Mouse (Mus musculus) neural tube, embryonic 10.5 days (tissue): Measurements from ENCODE around the gene Vmn2r68.

ENCODE experiments used
- DNase-seq: peaks from one replicate; pipeline ENCODE4 v3.0.0-alpha.2; 2017; ENCODE audit warnings: low spot score; ENCODE audit errors: extremely low spot score

Gene Vmn2r68

DNA sequence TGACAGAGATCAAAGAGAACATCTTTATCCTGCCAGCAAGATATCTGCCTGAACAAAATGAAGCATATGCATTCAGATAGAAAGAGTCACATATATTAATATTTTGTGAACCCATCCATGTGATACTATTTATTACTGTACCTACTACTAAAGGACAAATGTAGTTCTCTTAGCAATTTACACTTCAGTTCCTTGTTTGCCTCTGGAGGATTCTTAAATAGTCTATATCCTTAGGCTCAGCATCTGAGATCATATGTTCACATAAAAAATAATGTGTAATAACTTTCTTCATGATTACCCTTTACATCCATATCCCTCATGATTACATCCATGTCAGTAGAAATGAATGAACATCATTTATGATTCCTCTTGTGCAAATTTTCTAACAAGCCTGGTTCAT is at the start of gene Vmn2r68:
Vmn2r68 (minus strand) TSS at position 101 of the 400 bp plus-strand sequence.
- no peak for DNase-seq
